Mouse (Mus musculus) layer of hippocampus, adult 6 months (tissue): ENCODE results near the gene Gdpgp1. TPM values are rescaled to one million over a fixed set of nuclear protein-coding genes. Genes with fewer than 3 reads are reported as not detected.

Source experiments
- long read RNA-seq, 2 experiments: library from polyadenylated mRNA; unstranded; transcript quantifications; one replicate each; pipeline ENCODE4 v2.0.0; 2019 to 2020
- polyA plus RNA-seq: library from polyadenylated mRNA; unstranded; fragments of <200 nt; fragmentation: Nextera tagmentation; gene quantifications from 2 replicates; pipeline ENCODE4 v1.2.3, GENCODE M21; 2021

Gene Gdpgp1
- 6.2 and 6.3 TPM in 2 replicates for polyA plus RNA-seq
- long read RNA-seq, experiment 1, full-length matches to known transcripts: 21 of 27 reads
- long read RNA-seq, experiment 1, partial matches to known transcripts: 0 of 27 reads
- long read RNA-seq, experiment 1, other reads (novel, unspliced or antisense): 6 of 27 reads
- long read RNA-seq, experiment 2, full-length matches to known transcripts: 57 of 59 reads
- long read RNA-seq, experiment 2, partial matches to known transcripts: 0 of 59 reads
- long read RNA-seq, experiment 2, other reads (novel, unspliced or antisense): 2 of 59 reads

DNA sequence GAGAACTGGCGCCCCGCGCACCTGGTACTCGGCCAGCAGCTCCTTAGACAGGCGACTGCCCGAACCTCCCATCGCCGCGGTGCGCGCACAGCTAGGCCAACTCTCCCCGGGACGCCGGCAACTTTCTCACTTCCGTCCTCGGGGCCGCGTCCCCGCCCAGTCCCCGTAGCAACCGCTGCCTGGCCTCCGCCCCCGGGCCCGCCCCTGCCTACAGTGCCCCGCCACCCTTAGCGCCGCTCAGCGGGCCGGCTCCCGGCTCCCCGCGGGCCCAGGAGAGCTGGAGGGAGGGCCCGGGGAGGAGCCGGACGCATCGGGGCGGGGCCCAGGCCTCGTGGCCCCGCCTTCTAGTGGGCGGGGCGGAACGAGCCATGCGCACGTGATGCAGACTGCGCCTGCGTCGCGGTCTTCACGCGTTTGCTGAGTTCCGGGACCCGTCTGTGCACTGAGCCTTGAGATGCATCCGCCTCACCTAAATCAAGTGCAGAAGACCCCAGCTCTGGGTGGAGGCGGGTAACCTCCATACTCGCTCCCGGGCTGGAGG, at the start of gene Gdpgp1, which contains the start of gene Cib1:
Gdpgp1 (plus strand) TSS at position 377 of the 541 bp plus-strand sequence.
Cib1 (minus strand) TSS at position 325 of the 541 bp plus-strand sequence.

DNA sequence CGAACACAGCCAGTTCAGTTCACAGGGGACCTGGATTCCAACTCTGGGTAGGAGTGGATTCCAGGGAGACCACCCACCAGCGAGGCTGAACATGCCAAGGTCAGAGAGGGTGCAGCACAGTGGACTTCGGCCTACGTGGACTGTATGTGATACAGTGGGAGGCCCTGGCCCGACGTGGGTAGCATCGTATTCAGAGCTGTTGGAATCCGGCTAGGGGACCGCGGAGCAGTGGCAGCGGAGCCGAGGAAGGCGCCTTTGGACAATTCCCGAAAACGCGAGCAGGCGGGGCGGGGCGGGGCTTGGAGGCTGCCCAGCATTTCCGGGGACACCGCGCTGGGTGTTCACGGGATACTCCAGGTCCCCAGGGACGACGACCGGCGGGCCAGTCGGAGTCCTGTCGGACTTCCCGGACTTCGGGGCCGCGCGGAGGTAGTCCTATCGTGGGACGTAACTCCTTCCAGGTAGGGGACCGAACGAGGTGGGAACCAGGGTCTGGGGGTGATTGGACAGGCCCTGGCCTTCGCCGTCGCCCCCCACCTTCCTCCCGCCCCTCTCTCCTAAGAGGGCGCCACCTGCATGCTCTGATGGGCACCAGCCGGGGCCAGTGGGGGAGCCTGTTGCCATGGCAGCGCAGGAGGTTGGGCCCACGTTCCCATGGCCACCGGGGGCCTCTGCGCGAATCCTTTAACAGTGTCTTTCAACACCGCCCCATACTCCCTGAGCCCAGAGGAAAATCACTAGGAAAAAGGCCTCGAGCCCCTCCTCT, 46.0 kb upstream of the Gdpgp1 start, which contains the start of gene Sema4b:
Sema4b (plus strand) TSS at position 311 of the 766 bp plus-strand sequence.

DNA sequence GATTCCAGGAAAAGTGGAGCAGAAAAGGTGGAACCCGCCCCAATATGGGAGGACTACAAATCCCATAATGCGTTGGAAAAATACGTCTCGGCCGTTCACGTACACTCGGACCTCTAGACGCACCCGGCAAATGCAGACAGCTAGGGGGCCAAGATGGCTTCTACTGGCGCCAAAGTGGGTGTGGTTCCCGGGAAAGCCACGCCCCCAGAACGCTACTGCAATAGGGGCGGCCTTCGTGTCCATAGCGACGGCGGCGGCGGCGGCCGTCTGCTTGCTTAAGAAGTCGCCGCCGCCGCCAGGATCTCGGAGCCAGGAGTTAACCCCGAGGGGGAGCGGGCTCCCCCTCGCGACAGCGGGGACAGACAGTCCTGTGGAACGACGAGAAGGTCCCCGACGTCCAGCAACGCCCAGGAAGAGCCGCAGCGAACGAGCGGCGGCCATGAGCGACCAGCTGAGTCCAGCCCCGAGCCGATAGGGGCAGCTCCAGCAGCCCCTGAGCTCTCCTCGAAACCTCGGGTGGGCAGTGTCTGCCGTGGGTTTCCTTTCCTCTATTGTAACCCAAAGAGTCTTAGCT, 13.6 kb downstream of the Gdpgp1 start, which contains the start of gene Ttll13:
Ttll13 (plus strand) TSS at position 229 of the 574 bp plus-strand sequence.

DNA sequence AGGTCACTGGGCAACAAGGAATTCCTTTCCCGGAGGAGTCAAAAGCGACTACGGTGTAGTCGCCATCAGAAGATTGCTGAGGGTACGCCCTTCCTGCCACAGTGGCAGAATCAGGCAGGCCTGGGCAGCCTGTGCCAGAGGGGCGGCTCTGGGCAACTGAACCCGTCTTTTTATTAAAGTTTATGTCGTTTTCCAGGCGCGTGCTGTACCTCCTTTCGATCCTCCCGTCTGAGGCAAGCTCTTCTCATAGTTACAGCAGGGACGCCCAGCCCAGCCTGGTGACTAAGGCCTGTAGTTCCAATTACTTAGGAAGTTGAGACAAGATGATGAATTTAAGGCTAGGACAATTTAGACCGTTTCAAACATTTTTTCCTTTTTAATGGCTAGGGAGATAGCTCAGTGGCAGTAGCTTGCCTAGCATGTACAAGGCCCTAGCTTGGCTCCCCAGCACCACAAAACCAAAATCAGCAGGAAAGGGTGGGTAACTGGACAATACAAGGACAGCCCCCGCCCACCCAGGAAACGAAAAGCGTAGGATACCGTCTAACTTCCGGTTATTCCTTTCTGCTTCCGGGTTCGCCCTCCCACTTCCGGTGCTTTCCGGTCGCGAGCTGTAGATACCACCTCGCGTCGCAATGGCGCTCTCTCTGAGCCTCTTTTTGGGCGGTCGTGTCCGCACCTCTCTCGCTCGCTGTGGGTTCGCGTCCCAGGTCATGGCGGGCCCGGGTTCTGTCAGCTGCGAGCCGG, 28.1 kb downstream of the Gdpgp1 start, which contains the start of gene Ngrn:
Ngrn (plus strand) TSS at position 591 of the 747 bp plus-strand sequence.

DNA sequence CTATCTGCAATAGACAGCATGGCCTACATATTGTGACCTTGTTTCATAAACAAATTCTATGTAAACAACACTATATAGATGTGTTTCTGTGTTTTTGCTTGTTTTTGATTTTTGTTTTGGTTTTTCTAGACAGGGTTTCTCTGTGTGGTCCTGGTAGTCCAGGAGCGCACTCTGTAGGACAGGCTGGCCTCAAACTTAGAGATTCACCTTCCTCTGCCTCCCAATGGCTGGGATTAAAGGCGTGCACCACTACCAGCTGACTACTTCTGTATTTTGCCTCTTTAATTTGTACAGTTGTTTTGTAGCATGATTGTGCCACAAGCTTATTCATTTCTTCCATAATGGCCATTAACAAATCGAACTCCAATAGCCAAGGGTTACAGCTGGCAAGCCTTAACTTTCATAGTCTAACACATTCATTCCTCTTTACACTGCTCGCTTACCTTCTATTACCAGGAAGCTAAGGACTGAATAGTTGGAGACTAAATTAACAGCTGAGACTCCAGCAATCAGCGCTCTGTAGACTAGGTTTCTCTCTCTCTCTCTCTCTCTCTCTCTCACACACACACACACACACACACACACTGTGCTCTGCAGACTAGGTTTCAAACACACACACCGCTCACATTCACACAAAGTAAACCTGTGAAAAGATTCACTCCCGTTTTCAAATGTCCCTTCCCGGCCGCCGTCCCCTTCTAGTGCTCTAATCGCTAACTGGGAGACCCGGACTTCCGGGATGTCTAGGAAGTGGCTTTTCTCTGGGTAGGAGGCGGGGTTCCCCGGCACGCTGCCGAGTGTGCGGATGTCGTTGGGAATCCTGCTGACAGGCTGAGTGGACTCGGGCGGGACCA, 36.5 kb downstream of the Gdpgp1 start, which contains the start of gene Vps33b:
Vps33b (plus strand) TSS at position 753 of the 854 bp plus-strand sequence.

Other genes with a start within 250 kb of the Gdpgp1 start
- gene Zfp710, start 208.1 kb upstream of the Gdpgp1 start, polyA plus RNA-seq: 2.8 and 3.7 TPM in 2 replicates
- gene Idh2, start 117.5 kb upstream of the Gdpgp1 start, polyA plus RNA-seq: 55.4 and 64.0 TPM in 2 replicates
- gene Sema4b, start 46.0 kb upstream of the Gdpgp1 start, polyA plus RNA-seq: 15.3 and 15.8 TPM in 2 replicates
- gene Cib1, start 52 bp upstream of the Gdpgp1 start, polyA plus RNA-seq: 65.6 and 83.1 TPM in 2 replicates
- 0.65 and 1.4 TPM in 2 replicates for gene Ttll13, start 13.5 kb downstream of the Gdpgp1 start, polyA plus RNA-seq
- gene Ngrn, start 28.4 kb downstream of the Gdpgp1 start, polyA plus RNA-seq: 53.3 and 55.0 TPM in 2 replicates
- gene Vps33b, start 36.8 kb downstream of the Gdpgp1 start, polyA plus RNA-seq: 12.5 and 12.7 TPM in 2 replicates
- 1.8 and 2.6 TPM in 2 replicates for gene Prc1, start 61.6 kb downstream of the Gdpgp1 start, polyA plus RNA-seq
- 0.55 and 1.1 TPM in 2 replicates for gene Rccd1, start 91.6 kb downstream of the Gdpgp1 start, polyA plus RNA-seq
- 14.6 and 16.2 TPM in 2 replicates for gene Unc45a, start 108.1 kb downstream of the Gdpgp1 start, polyA plus RNA-seq
- 21.8 and 32.7 TPM in 2 replicates for gene Hddc3, start 110.2 kb downstream of the Gdpgp1 start, polyA plus RNA-seq
- gene Man2a2, start 138.5 kb downstream of the Gdpgp1 start, polyA plus RNA-seq: 11.2 and 12.0 TPM in 2 replicates
- gene Fes, start 155.1 kb downstream of the Gdpgp1 start, polyA plus RNA-seq: 1.0 TPM in 2 replicates
- 2.6 and 2.7 TPM in 2 replicates for gene Furin, start 172.6 kb downstream of the Gdpgp1 start, polyA plus RNA-seq